Mouse (Mus musculus): Measurements from ENCODE around the gene Mpped2. TPM values are rescaled to one million over a fixed set of nuclear protein-coding genes. Genes with fewer than 3 reads are reported as not detected.

Mpped2 gene
- total and polyA plus RNA-seq, 3 experiments: 0.04 to 0.10 TPM; not detected in 1

DNA sequence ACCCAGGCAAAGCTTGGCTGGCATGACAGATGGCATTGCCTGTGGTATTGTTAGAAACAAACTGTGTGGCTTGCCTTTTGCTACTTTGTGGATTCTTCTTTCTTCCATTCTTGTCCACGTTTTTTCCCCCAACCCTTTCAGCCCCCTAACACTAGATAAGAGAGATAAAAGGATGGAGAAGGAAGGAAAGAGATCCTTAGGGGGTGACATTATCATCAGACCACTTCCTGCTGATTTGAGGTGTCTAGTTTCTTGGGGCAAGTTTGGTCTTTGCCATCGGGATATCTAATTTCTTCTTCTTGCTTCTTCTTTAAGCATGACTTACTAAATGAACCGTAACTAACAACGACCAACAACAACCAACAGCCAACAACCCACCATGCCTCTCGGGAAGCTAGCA is 40.3 kb downstream of the Mpped2 start:
- Histone ChIP-seq H3K36me3 (ENCODE audit: control insufficient read depth in 1 of 2, insufficient read depth in 2 of 2, low read length in 2 of 2) (peaks cover 0 to 14% of the 10 kb centered on the region in 2 experiments; a peak in 2 of 4 replicates), H3K9ac (ENCODE audit: control insufficient read depth, low read depth, low read length, poor library complexity, severe bottlenecking) (no peak overlapping the region), H3K4me3 (ENCODE audit: control insufficient read depth in 1 of 2, insufficient read depth in 1 of 2, low read depth in 2 of 2, low read length in 2 of 2) (peak overlapping the region in 1 of 2 experiments; percentile 16; a peak in 1 of 4 replicates), H3K27ac (ENCODE audit: control insufficient read depth, low read depth, low read length) (peak overlapping the region; percentile 91), H3K4me1 (ENCODE audit: control insufficient read depth in 1 of 2, insufficient read depth in 2 of 2, low read length in 2 of 2) (peaks cover 10 to 20% of the 10 kb centered on the region in 2 experiments), H3K27me3 (ENCODE audit: control insufficient read depth in 1 of 2, insufficient read depth in 2 of 2, low read length in 2 of 2) (no peaks in the 10 kb centered on the region), H3K79me2 (ENCODE audit: control insufficient read depth, insufficient read depth, low read length, poor library complexity) (no peaks in the 10 kb centered on the region), H3K9me3 (replicated peaks; ENCODE audit: insufficient read depth, low read length) (no peaks in the 10 kb centered on the region)
- peak; percentile 29 for DNase-seq (ENCODE audit: low read depth, low spot score)
- TF ChIP-seq RCOR1 (IDR thresholded peaks at IDR 0.05; ENCODE audit: low read depth, low read length) (no peak), ZKSCAN1 (IDR thresholded peaks at IDR 0.05; ENCODE audit: low read depth, low read length) (no peak), MAFK (IDR thresholded peaks at IDR 0.05; ENCODE audit: borderline replicate concordance, low read depth, low read length) (no peak), BHLHE40 (IDR thresholded peaks at IDR 0.05; ENCODE audit: borderline replicate concordance, low read depth, low read length) (peak; percentile 23; the same call in 1 of the 2 replicates), RAD21 (IDR thresholded peaks at IDR 0.05; ENCODE audit: low read depth, low read length) (no peak), ELF1 (IDR thresholded peaks at IDR 0.05; ENCODE audit: low read depth, low read length) (no peak), MAX (IDR thresholded peaks at IDR 0.05; ENCODE audit: low read length) (no peak), KAT2A (conservative IDR thresholded peaks at IDR 0.05; ENCODE audit: low read depth, low read length) (no peak), GATA1 (IDR thresholded peaks at IDR 0.05; ENCODE audit: low read depth, low read length) (peak; percentile 74), SIN3A (IDR thresholded peaks at IDR 0.05; ENCODE audit: low read length) (no peak), E2F4 (IDR thresholded peaks at IDR 0.05; ENCODE audit: borderline replicate concordance, low read depth, low read length) (no peak), GABPA (IDR thresholded peaks at IDR 0.05; ENCODE audit: low read depth, low read length) (no peak), TAL1 (IDR thresholded peaks at IDR 0.05; ENCODE audit: low read length) (no peak), USF2 (IDR thresholded peaks at IDR 0.05; ENCODE audit: borderline replicate concordance in 1 of 2, insufficient read depth in 1 of 2, low read depth in 1 of 2, low read length in 2 of 2) (no peak), MEF2A (IDR thresholded peaks at IDR 0.05; ENCODE audit: extremely low read depth, insufficient replicate concordance, low read depth, low read length, poor library complexity, severe bottlenecking) (no peak), MAZ (IDR thresholded peaks at IDR 0.05; ENCODE audit: low read depth, low read length) (peak; percentile 31; the same call in 1 of the 2 replicates), USF1 (IDR thresholded peaks at IDR 0.05; ENCODE audit: low read depth, low read length) (no peak), ZNF384 (IDR thresholded peaks at IDR 0.05; ENCODE audit: low read depth, low read length) (no peak), POLR2A (IDR thresholded peaks at IDR 0.05; ENCODE audit: control insufficient read depth in 1 of 2, insufficient read depth in 1 of 2, low read depth in 1 of 2, low read length in 2 of 2, poor library complexity in 1 of 2) (no peak), POLR2AphosphoS5 (IDR thresholded peaks at IDR 0.05; ENCODE audit: borderline replicate concordance, low read depth, low read length) (no peak), SMC3 (IDR thresholded peaks at IDR 0.05; ENCODE audit: low read depth, low read length) (no peak), NELFE (IDR thresholded peaks at IDR 0.05; ENCODE audit: low read depth, low read length) (no peak), UBTF (IDR thresholded peaks at IDR 0.05; ENCODE audit: borderline replicate concordance, insufficient read depth, low read depth, low read length) (no peak), POLR2AphosphoS2 (IDR thresholded peaks at IDR 0.05; ENCODE audit: low read length) (no peak), MYB (IDR thresholded peaks at IDR 0.05; ENCODE audit: low read depth, low read length) (no peak; the same call in 1 of the 2 replicates), ETS1 (IDR thresholded peaks at IDR 0.05; ENCODE audit: low read depth, low read length) (peak; percentile 51; the same call in 1 of the 2 replicates), NRF1 (IDR thresholded peaks at IDR 0.05; ENCODE audit: insufficient read depth, low read depth, low read length, poor library complexity, severe bottlenecking) (no peak), ZMIZ1 (IDR thresholded peaks at IDR 0.05; ENCODE audit: low read depth, low read length) (no peak), CTCF (IDR thresholded peaks at IDR 0.05 in 2 of 3, conservative IDR thresholded peaks at IDR 0.05 in 1 of 3; ENCODE audit: control insufficient read depth in 1 of 3, insufficient read depth in 1 of 3, low read depth in 2 of 3, low read length in 3 of 3, poor library complexity in 1 of 3, severe bottlenecking in 1 of 3) (no peak), EP300 (IDR thresholded peaks at IDR 0.05; ENCODE audit: low read depth in 1 of 2, low read length in 2 of 2) (peak; percentile 60 to 86), CHD1 (IDR thresholded peaks at IDR 0.05; ENCODE audit: low read depth, low read length) (no peak), ZC3H11A (IDR thresholded peaks at IDR 0.05; ENCODE audit: low read depth, low read length) (no peak), MXI1 (IDR thresholded peaks at IDR 0.05; ENCODE audit: low read depth, low read length) (no peak), CHD2 (IDR thresholded peaks at IDR 0.05; ENCODE audit: low read length) (no peak), JUND (IDR thresholded peaks at IDR 0.05; ENCODE audit: low read depth, low read length) (no peak), TBP (IDR thresholded peaks at IDR 0.05; ENCODE audit: low read depth, low read length) (no peak), TCF12 (IDR thresholded peaks at IDR 0.05; ENCODE audit: low read depth, low read length) (peak; percentile 50), HCFC1 (IDR thresholded peaks at IDR 0.05; ENCODE audit: low read depth, low read length) (0 out of 2 replicates have a peak, but pooled peaks have one; percentile 22)
